Mouse (Mus musculus) bone marrow, adult 2 months (tissue): ENCODE measurements around the gene Arhgap4.

Source experiments
- CTCF ChIP-seq: fragments of 200-500 bp; IDR thresholded peaks from 2 replicates; pipeline ENCODE4 v1.5.1; 2011; ENCODE audit warnings: low read length, control low read depth; ENCODE audit not compliant: control insufficient read depth, insufficient read depth
- POLR2A ChIP-seq: fragments of 200-500 bp; IDR thresholded peaks from 2 replicates; pipeline ENCODE4 v1.6.1; 2011; ENCODE audit warnings: low read depth, mild to moderate bottlenecking, control low read depth, low read length, borderline replicate concordance; ENCODE audit not compliant: control insufficient read depth

DNA sequence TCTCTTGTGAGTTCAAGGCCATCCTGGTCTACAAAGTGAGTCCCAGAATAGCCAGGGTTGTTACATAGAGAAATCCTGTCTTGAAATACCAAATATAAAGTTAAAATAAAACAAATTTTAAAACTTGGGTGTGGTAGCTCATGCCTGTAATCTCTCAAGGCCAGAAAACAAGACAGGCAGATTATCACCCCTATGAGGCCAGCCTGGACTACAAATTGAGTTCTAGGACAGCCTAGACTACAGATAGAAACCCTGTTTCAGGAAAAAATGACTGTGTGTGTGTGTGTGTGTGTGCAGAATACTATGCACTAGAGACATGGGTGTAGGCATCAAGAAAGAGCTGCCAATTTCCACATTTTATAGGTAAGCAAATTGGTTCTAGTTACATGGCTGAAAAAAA, 49.1 kb upstream of the Arhgap4 start:
- no peak for TF ChIP-seq CTCF
- TF ChIP-seq POLR2A, result no peak
